23 mouse cellular contexts compared by ENCODE assay signal in genomic region chr17:17452617-17453016, GRCm38 (mm10). TPM values are rescaled to one million over a fixed set of nuclear protein-coding genes. Genes with fewer than 3 reads are reported as not detected.
DNase-seq lines count a peak whose midpoint lies in the region; ATAC-seq and TF ChIP-seq lines count a peak whose summit lies in the region.
"Had no signal": no experiment of that assay in that cellular context is flagged by ENCODE, and none has a peak within 500 bp of the region (broad histone marks: within the 10 kb centered on the region; RNA-seq: fewer than 3 reads in every experiment).

No protein-coding gene starts in this region.

- ATAC-seq in midbrain, embryonic 11.5 days (ENCODE audit: low FRiP score) = no peak
- ATAC-seq in midbrain, embryonic 14.5 days (ENCODE audit: low FRiP score, low TSS enrichment) = no peak
- no peak for ATAC-seq in monocyte, adult 5-6 weeks (replicated peaks; ENCODE audit: insufficient number of reproducible peaks, low FRiP score, low TSS enrichment, poor library complexity, severe bottlenecking)
- ATAC-seq: activated CD4-positive, CD25-positive, alpha-beta regulatory T cell, adult 4 months; CD4-positive, CD25-positive, alpha-beta regulatory T cell, adult 4 months; Patski had no signal

- in situ Hi-C loops in CH12.LX (cut with MboI; ENCODE audit: low pct_ligation_motif_present, low pct_unique_long_range_greater_than_20kb, low sequenced_read_pairs) = no loop called here

- H3K27ac ChIP-seq in midbrain, embryonic 11.5 days (ENCODE audit: low read depth, low read length) = no peak overlapping the region
- no peak overlapping the region for H3K27ac ChIP-seq in midbrain, embryonic 14.5 days (replicated peaks; ENCODE audit: low read depth, low read length)
- H3K27ac ChIP-seq in CH12.LX (ENCODE audit: insufficient read depth, low read depth) = no peak overlapping the region

- no peak overlapping the region for H3K4me2 ChIP-seq in midbrain, embryonic 11.5 days
- H3K4me2 ChIP-seq in midbrain, embryonic 14.5 days (ENCODE audit: low read length) = no peak overlapping the region
- H3K4me2 ChIP-seq in CH12.LX (ENCODE audit: insufficient read depth, low read depth, poor library complexity, severe bottlenecking) = peak overlapping the region; percentile 21

- H3K9me3 ChIP-seq in midbrain, embryonic 11.5 days (ENCODE audit: control insufficient read depth, low read length) = no peaks in the 10 kb centered on the region
- no peaks in the 10 kb centered on the region for H3K9me3 ChIP-seq in midbrain, embryonic 14.5 days (ENCODE audit: control insufficient read depth, low read length)
- no peaks in the 10 kb centered on the region for H3K9me3 ChIP-seq in CH12.LX (replicated peaks; ENCODE audit: low read length)
- H3K9me3 ChIP-seq: G1E had no signal

- TF ChIP-seq RAD21 in CH12.LX (IDR thresholded peaks at IDR 0.05; ENCODE audit: low read depth, low read length) = no peak

- TF ChIP-seq EP300 in CH12.LX (IDR thresholded peaks at IDR 0.05; ENCODE audit: low read length) = peak; percentile 66

- no peaks in the 10 kb centered on the region for H3K27me3 ChIP-seq in midbrain, embryonic 11.5 days (ENCODE audit: control insufficient read depth, insufficient read depth, low read length)
- H3K27me3 ChIP-seq in midbrain, embryonic 14.5 days (ENCODE audit: control insufficient read depth, insufficient read depth, low read length) = no peaks in the 10 kb centered on the region
- no peaks in the 10 kb centered on the region for H3K27me3 ChIP-seq in CH12.LX (replicated peaks)

- no peak for TF ChIP-seq POLR2A in CH12.LX (IDR thresholded peaks at IDR 0.05; ENCODE audit: low read depth, low read length)

- H3K4me1 ChIP-seq in midbrain, embryonic 11.5 days (ENCODE audit: control insufficient read depth, insufficient read depth, low read length) = peaks cover 19% of the 10 kb centered on the region
- peaks cover 10% of the 10 kb centered on the region; the same call in 1 of the 2 replicates for H3K4me1 ChIP-seq in midbrain, embryonic 14.5 days (ENCODE audit: control insufficient read depth, insufficient read depth, low read length)
- H3K4me1 ChIP-seq in CH12.LX (ENCODE audit: control insufficient read depth in 1 of 2, insufficient read depth in 2 of 2) = peaks cover 0 to 55% of the 10 kb centered on the region in 2 experiments; a peak in 2 of 4 replicates

- TF ChIP-seq CTCF in CH12.LX (conservative IDR thresholded peaks at IDR 0.05 in 1 of 2, IDR thresholded peaks at IDR 0.05 in 1 of 2; ENCODE audit: low read depth in 2 of 2, low read length in 2 of 2) = no peak

- dilution Hi-C loops in CH12.LX (cut with MboI; ENCODE audit: extremely low pct_ligation_motif_present, extremely low pct_unique_long_range_greater_than_20kb, low sequenced_read_pairs) = no loop called here

- H3K79me2 ChIP-seq in CH12.LX (replicated peaks; ENCODE audit: control insufficient read depth, extremely low read depth, insufficient read depth, poor library complexity, severe bottlenecking) = no peaks in the 10 kb centered on the region

- H3K9ac ChIP-seq in midbrain, embryonic 11.5 days (ENCODE audit: low read length) = no peak overlapping the region
- no peak overlapping the region for H3K9ac ChIP-seq in midbrain, embryonic 14.5 days (replicated peaks; ENCODE audit: low read length)
- no peak overlapping the region for H3K9ac ChIP-seq in CH12.LX (ENCODE audit: insufficient read depth, low read depth)

- WGBS in midbrain, embryonic 11.5 days = 95% methylated on average over 3 of the region's 3 CpGs
- 91% methylated on average over 3 of the region's 3 CpGs for WGBS in midbrain, embryonic 14.5 days

- peak; percentile 73 for DNase-seq in midbrain, embryonic 11.5 days (ENCODE audit: low spot score, missing footprints)
- DNase-seq in midbrain, embryonic 14.5 days = no peak
- peak; percentile 76 for DNase-seq in A20 (ENCODE audit: low read depth, low spot score)
- peak; percentile 36 for DNase-seq in CH12.LX (ENCODE audit: extremely low read depth)
- no peak for DNase-seq in gastrocnemius, adult 18-20 months (ENCODE audit: low spot score)
- DNase-seq: adrenal gland, adult 2 months; adrenal gland, adult 8-10 months; adrenal gland, postnatal 10 days; adrenal gland, postnatal 14 days; adrenal gland, postnatal 25 days; adrenal gland, postnatal 36 days; B cell, adult 2 months; cerebellum, adult 11 months; cerebellum, adult 11-12 months; cerebellum, adult 18-20 months; cerebellum, adult 2 months; cerebellum, adult 8-10 months had no signal

- H3K36me3 ChIP-seq in midbrain, embryonic 11.5 days (ENCODE audit: control insufficient read depth, insufficient read depth, low read length) = no peaks in the 10 kb centered on the region
- no peaks in the 10 kb centered on the region for H3K36me3 ChIP-seq in midbrain, embryonic 14.5 days (ENCODE audit: control insufficient read depth, insufficient read depth, low read length)
- H3K36me3 ChIP-seq in CH12.LX (replicated peaks in 1 of 2; ENCODE audit: control insufficient read depth in 1 of 2, insufficient read depth in 1 of 2, low read length in 1 of 2) = no peaks in the 10 kb centered on the region
- H3K36me3 ChIP-seq: G1E had no signal

- no peak overlapping the region for H3K4me3 ChIP-seq in midbrain, embryonic 11.5 days (ENCODE audit: low read depth, low read length)
- H3K4me3 ChIP-seq in midbrain, embryonic 14.5 days (replicated peaks; ENCODE audit: low read depth, low read length) = no peak overlapping the region
- H3K4me3 ChIP-seq in CH12.LX (replicated peaks in 1 of 3; ENCODE audit: low read depth in 2 of 3, low read length in 2 of 3, poor library complexity in 1 of 3) = no peak overlapping the region

TF ChIP-seq in CH12.LX, 34 proteins besides CTCF, POLR2A, EP300 and RAD21:
- TF ChIP-seq ELF1 (IDR thresholded peaks at IDR 0.05; ENCODE audit: low read depth, low read length) = no peak
- TF ChIP-seq BHLHE40 (IDR thresholded peaks at IDR 0.05; ENCODE audit: low read depth, low read length) = no peak
- TF ChIP-seq ZNF384 (IDR thresholded peaks at IDR 0.05; ENCODE audit: low read depth, low read length) = peak; percentile 77
- TF ChIP-seq MAZ (IDR thresholded peaks at IDR 0.05; ENCODE audit: low read depth, low read length) = no peak
- no peak for TF ChIP-seq NELFE (IDR thresholded peaks at IDR 0.05; ENCODE audit: low read depth, low read length)
- TF ChIP-seq IRF4 (IDR thresholded peaks at IDR 0.05; ENCODE audit: low read depth, low read length) = peak; percentile 37
- TF ChIP-seq E2F4 (IDR thresholded peaks at IDR 0.05; ENCODE audit: insufficient replicate concordance, low read depth, low read length) = no peak
- TF ChIP-seq ZMIZ1 (IDR thresholded peaks at IDR 0.05; ENCODE audit: low read depth, low read length) = no peak
- TF ChIP-seq MYC (IDR thresholded peaks at IDR 0.05; ENCODE audit: low read depth, low read length) = no peak
- no peak for TF ChIP-seq JUN (IDR thresholded peaks at IDR 0.05; ENCODE audit: insufficient read depth, low read depth, low read length)
- no peak for TF ChIP-seq SMC3 (IDR thresholded peaks at IDR 0.05; ENCODE audit: low read depth, low read length)
- peak; percentile 28; the same call in 1 of the 2 replicates for TF ChIP-seq MEF2A (IDR thresholded peaks at IDR 0.05; ENCODE audit: borderline replicate concordance, low read depth, low read length)
- no peak for TF ChIP-seq USF2 (conservative IDR thresholded peaks at IDR 0.05; ENCODE audit: low read depth, low read length)
- TF ChIP-seq MXI1 (IDR thresholded peaks at IDR 0.05; ENCODE audit: low read depth, low read length) = no peak
- no peak for TF ChIP-seq TBP (conservative IDR thresholded peaks at IDR 0.05; ENCODE audit: low read depth, low read length)
- TF ChIP-seq UBTF (IDR thresholded peaks at IDR 0.05; ENCODE audit: low read depth, low read length) = no peak
- TF ChIP-seq JUND (conservative IDR thresholded peaks at IDR 0.05; ENCODE audit: low read depth, low read length) = no peak
- no peak for TF ChIP-seq USF1 (IDR thresholded peaks at IDR 0.05; ENCODE audit: low read depth, low read length)
- TF ChIP-seq SIN3A (IDR thresholded peaks at IDR 0.05; ENCODE audit: low read length) = 0 out of 2 replicates have a peak, but pooled peaks have one; percentile 8

RNA-seq across cellular contexts. Expression of gene Lix1, which starts 50.1 kb away (rescaled TPM):
- 46.9 and 54.6 TPM in 2 replicates for polyA plus RNA-seq in midbrain, embryonic 11.5 days (2014; fragmentation: Nextera tagmentation; extraction: Ambion mirVana)
- 8.1 and 9.2 TPM in 2 replicates for polyA plus RNA-seq in midbrain, embryonic 14.5 days (2014; fragmentation: Nextera tagmentation; extraction: Ambion mirVana)
- total RNA-seq in CH12.LX (2012; rRNA removed) = 0.67 and 1.4 TPM in 2 replicates
- 1.0 TPM in 2 replicates for total RNA-seq in CH12.LX (2014; rRNA removed)
- polyA plus RNA-seq in CH12.LX (2012; ENCODE audit: insufficient read length, low read depth) = 0.49 and 0.53 TPM in 2 replicates
- under 1 TPM; 0.43 to 0.64 TPM for total RNA-seq in gastrocnemius, adult 18-20 months (2021)
- not detected in 3 replicates for total RNA-seq in monocyte, adult 5-6 weeks (2017)
- total RNA-seq: MEL had no signal
- polyA plus RNA-seq: activated CD4-positive, CD25-positive, alpha-beta regulatory T cell, adult 4 months; G1E; Patski had no signal

Comparison
In these comparisons a context has a peak if more than half of its experiments do, and no peak if none do; other contexts are left out.
1. DNase-seq: peak in midbrain, embryonic 11.5 days (single experiment), A20 (single experiment) and CH12.LX (single experiment); none in midbrain, embryonic 14.5 days (single experiment) and gastrocnemius, adult 18-20 months (single experiment).